Mouse (Mus musculus): Measurements from ENCODE around the gene Myo18a. TPM values are rescaled to one million over a fixed set of nuclear protein-coding genes. Genes with fewer than 3 reads are reported as not detected.

Myo18a gene
- 44.9 and 46.0 TPM in 2 replicates for polyA plus RNA-seq (2015; fragmentation: Nextera tagmentation; extraction: Ambion mirVana)

DNA sequence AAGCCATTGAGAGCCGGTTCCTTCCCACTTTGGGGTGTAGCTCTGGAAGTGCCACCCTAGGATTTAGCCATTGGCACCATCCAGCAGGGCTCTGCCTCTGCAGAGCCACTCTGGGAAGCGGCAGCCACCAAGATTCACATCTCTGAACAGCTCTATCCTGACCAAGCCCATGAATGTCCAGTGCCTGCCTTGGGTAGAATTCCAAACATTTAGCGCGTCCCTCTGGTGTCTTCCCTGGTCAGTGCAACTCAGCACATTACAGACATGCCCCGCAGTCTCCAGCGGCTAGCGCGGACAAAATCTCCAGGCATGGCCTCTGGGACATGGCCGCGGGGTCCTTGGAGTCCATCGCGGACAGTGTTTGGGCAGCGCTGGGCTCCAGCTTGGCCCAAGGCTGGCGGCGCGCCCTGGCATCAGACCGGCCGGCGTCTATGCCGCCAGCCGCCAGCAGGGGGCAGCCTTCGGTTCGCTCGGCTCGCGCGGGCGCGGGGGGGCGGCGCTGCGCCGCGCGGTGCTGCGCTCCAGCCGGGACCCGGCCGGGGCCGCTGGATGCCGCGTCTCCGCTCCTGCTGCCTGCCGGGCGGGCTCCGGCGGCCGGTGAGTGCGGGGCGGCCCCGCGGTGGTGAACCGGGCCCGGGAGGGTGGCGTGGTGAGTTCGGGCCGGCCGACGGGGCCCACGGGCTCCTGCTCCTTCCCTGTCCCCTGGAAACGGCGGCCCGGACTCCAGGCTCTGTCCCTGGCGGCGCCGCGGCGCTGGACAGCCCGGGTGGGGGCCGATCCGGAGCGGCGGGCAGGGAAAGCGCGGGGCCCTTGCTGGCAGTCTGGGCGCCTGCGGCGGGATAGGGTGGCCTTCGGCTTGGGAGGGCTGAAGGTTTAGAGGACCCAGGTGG, at the start of gene Myo18a:
Gene Myo18a (plus strand): TSS at position 464 of the 890 bp plus-strand sequence.
- H3K4me2 ChIP-seq (ENCODE audit: low read depth, low read length): peak within 1 kb of the TSS; percentile 74
- ATAC-seq (ENCODE audit: insufficient read depth, low FRiP score): peak; percentile 73
- H3K9me3 ChIP-seq (replicated peaks; ENCODE audit: control insufficient read depth, low read length): no peaks in the 10 kb centered on the region
- H3K4me3 ChIP-seq (replicated peaks; ENCODE audit: low read length): peak within 1 kb of the TSS; percentile 91
- 2% methylated on average over 69 of the region's 79 CpGs for WGBS
- peak within 1 kb of the TSS; percentile 90 for H3K27ac ChIP-seq (ENCODE audit: low read length)
- H3K4me1 ChIP-seq (ENCODE audit: control insufficient read depth, insufficient read depth, low read length): peaks cover 35% of the 10 kb centered on the region
- H3K36me3 ChIP-seq (ENCODE audit: control insufficient read depth, insufficient read depth, low read length): no peaks in the 10 kb centered on the region
- H3K27me3 ChIP-seq (ENCODE audit: control insufficient read depth, insufficient read depth, low read length): no peaks in the 10 kb centered on the region
- H3K9ac ChIP-seq (ENCODE audit: low read length): peak within 1 kb of the TSS; percentile 96

DNA sequence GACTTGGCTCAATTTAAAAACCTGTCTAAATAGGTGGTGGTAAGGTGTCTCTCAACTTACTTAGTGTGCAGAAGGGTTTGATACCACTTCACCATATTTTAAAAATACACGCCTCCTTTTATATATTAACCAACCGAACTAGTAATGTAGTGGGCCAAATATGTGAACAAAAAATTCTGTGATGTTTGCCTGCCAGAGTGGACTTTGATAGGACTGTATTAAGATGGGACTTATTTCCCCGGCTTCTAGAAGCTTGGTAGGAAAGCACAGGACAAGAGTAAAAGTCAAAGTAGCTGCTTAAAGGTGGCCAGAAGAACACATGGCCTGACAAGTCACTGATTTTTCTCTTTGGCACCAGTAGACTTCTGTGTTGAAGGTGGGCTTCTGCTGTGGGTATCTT, 49.3 kb upstream of the Myo18a start:
- 92% methylated on average over 3 of the region's 3 CpGs for WGBS
- Histone ChIP-seq H3K4me1 (ENCODE audit: control insufficient read depth, insufficient read depth, low read length) (no peaks in the 10 kb centered on the region), H3K27me3 (ENCODE audit: control insufficient read depth, insufficient read depth, low read length) (no peaks in the 10 kb centered on the region), H3K36me3 (ENCODE audit: control insufficient read depth, insufficient read depth, low read length) (no peaks in the 10 kb centered on the region), H3K9me3 (replicated peaks; ENCODE audit: control insufficient read depth, low read length) (no peaks in the 10 kb centered on the region), H3K9ac (ENCODE audit: low read length) (no peak overlapping the region), H3K4me2 (ENCODE audit: low read depth, low read length) (no peak overlapping the region), H3K27ac (ENCODE audit: low read length) (no peak overlapping the region), H3K4me3 (replicated peaks; ENCODE audit: low read length) (no peak overlapping the region)
- no peak for ATAC-seq (ENCODE audit: insufficient read depth, low FRiP score)

DNA sequence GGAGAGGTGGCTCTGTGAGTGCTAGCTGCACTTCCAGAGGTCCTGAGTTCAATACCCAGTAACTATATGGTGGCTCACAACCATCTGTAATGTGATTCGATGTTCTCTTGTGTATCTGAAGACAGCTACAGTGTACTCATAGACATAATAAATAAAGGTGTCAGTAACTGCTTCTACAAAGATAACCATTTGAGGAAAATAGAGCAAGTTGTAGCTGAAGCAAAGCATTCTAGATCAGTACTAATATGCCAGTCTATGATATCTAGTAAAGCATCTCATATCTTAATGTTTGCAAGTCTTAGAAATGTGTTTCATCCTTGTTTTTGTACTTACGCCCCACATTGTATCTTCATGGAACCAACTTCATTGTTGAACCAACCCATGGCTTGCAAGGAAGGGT, 44.0 kb upstream of the Myo18a start:
- ATAC-seq (ENCODE audit: insufficient read depth, low FRiP score): no peak
- Histone ChIP-seq H3K4me3 (replicated peaks; ENCODE audit: low read length) (no peak overlapping the region), H3K4me2 (ENCODE audit: low read depth, low read length) (no peak overlapping the region), H3K9me3 (replicated peaks; ENCODE audit: control insufficient read depth, low read length) (no peaks in the 10 kb centered on the region), H3K9ac (ENCODE audit: low read length) (no peak overlapping the region), H3K27ac (ENCODE audit: low read length) (no peak overlapping the region), H3K4me1 (ENCODE audit: control insufficient read depth, insufficient read depth, low read length) (no peaks in the 10 kb centered on the region), H3K27me3 (ENCODE audit: control insufficient read depth, insufficient read depth, low read length) (no peaks in the 10 kb centered on the region), H3K36me3 (ENCODE audit: control insufficient read depth, insufficient read depth, low read length) (no peaks in the 10 kb centered on the region)
- 94% methylated on average over 2 of the region's 2 CpGs for WGBS

DNA sequence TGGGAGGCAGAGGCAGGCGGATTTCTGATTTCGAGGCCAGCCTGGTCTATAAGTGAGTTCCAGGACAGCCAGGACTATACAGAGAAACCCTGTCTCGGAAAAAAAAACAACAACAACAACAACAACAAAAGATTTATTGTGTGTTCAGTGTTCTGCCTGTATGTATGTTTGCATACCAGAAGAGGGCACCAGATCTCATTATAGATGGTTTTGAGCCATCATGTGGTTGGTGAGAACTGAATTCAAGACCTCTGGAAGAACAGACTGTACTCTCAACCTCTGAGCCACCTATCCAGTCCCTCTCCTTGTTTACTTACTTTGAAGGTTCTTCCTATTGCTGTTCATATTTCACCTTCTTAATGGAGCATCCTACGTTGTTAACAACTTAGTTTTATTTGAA, 41.7 kb upstream of the Myo18a start:
- WGBS: 85% methylated on average over 4 of the region's 4 CpGs
- no peak overlapping the region for H3K9ac ChIP-seq (ENCODE audit: low read length)
- H3K4me1 ChIP-seq (ENCODE audit: control insufficient read depth, insufficient read depth, low read length): no peaks in the 10 kb centered on the region
- no peaks in the 10 kb centered on the region for H3K27me3 ChIP-seq (ENCODE audit: control insufficient read depth, insufficient read depth, low read length)
- H3K27ac ChIP-seq (ENCODE audit: low read length): no peak overlapping the region
- H3K36me3 ChIP-seq (ENCODE audit: control insufficient read depth, insufficient read depth, low read length): no peaks in the 10 kb centered on the region
- no peak overlapping the region for H3K4me2 ChIP-seq (ENCODE audit: low read depth, low read length)
- no peaks in the 10 kb centered on the region for H3K9me3 ChIP-seq (replicated peaks; ENCODE audit: control insufficient read depth, low read length)
- no peak overlapping the region for H3K4me3 ChIP-seq (replicated peaks; ENCODE audit: low read length)
- ATAC-seq (ENCODE audit: insufficient read depth, low FRiP score): no peak

DNA sequence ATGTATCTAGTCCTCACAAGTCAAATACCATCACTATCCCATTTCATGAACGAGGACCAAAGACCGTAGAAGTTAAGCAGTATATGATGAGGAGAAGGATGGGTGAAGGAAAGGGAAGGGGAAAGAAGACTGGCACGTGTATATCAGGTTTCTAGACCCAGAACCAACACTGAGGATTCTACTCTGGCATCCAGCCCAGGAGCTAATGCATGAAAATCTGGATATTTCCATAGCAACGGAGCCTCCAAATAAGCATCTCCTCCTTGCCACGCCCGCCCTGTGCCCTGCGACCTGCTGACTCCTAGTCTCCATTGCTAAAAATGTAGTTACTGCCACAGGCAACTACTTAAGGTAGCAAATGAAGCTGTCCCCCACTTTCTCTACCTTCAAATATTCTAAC, 38.3 kb upstream of the Myo18a start:
- no peak overlapping the region for H3K4me3 ChIP-seq (replicated peaks; ENCODE audit: low read length)

GRCm38 (mm10) chr11:77725183-77725582, 37.9 kb upstream of the Myo18a start, which contains the start of gene Cryba1:
TSS of gene Cryba1 (minus strand) at chr11:77725283.
- H3K9me3 ChIP-seq (replicated peaks; ENCODE audit: control insufficient read depth, low read length): no peaks in the 10 kb centered on the region
- no peaks in the 10 kb centered on the region for H3K36me3 ChIP-seq (ENCODE audit: control insufficient read depth, insufficient read depth, low read length)
- H3K4me2 ChIP-seq (ENCODE audit: low read depth, low read length): no peak within 1 kb of the TSS
- H3K9ac ChIP-seq (ENCODE audit: low read length): no peak within 1 kb of the TSS
- no peak for ATAC-seq (ENCODE audit: insufficient read depth, low FRiP score)
- WGBS: 64% methylated on average over 7 of the region's 7 CpGs
- no peaks in the 10 kb centered on the region for H3K27me3 ChIP-seq (ENCODE audit: control insufficient read depth, insufficient read depth, low read length)
- H3K27ac ChIP-seq (ENCODE audit: low read length): no peak within 1 kb of the TSS
- H3K4me3 ChIP-seq (replicated peaks; ENCODE audit: low read length): no peak within 1 kb of the TSS
- H3K4me1 ChIP-seq (ENCODE audit: control insufficient read depth, insufficient read depth, low read length): no peaks in the 10 kb centered on the region

More for the DNA sequence above, 38.3 kb upstream of the Myo18a start:
- 77% methylated on average over 7 of the region's 7 CpGs for WGBS
- H3K9me3 ChIP-seq (replicated peaks; ENCODE audit: control insufficient read depth, low read length): no peaks in the 10 kb centered on the region
- H3K4me2 ChIP-seq (ENCODE audit: low read depth, low read length): no peak overlapping the region
- no peak for ATAC-seq (ENCODE audit: insufficient read depth, low FRiP score)
- H3K27me3 ChIP-seq (ENCODE audit: control insufficient read depth, insufficient read depth, low read length): no peaks in the 10 kb centered on the region
- H3K4me1 ChIP-seq (ENCODE audit: control insufficient read depth, insufficient read depth, low read length): no peaks in the 10 kb centered on the region
- no peak overlapping the region for H3K9ac ChIP-seq (ENCODE audit: low read length)
- no peak overlapping the region for H3K27ac ChIP-seq (ENCODE audit: low read length)
- no peaks in the 10 kb centered on the region for H3K36me3 ChIP-seq (ENCODE audit: control insufficient read depth, insufficient read depth, low read length)

DNA sequence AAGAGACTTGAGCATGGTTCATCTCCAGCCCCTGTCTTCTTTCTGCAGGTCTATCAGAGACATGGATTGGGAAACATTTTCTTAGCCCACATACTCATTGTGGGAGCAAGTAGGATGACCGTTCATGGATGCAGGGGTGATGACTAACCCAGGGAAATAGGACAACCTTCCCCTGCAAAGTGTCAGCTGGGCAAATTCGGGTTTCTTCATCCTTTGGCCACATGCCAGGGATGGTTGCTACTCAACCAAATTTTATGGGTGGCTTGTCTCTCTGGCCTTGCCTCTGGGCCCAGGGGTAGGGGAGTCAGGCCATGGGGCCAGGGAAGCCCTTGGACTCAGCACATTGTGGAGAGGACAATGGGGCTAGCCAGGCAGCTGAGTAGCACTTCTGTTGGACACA, 34.5 kb upstream of the Myo18a start:
- H3K36me3 ChIP-seq (ENCODE audit: control insufficient read depth, insufficient read depth, low read length): no peaks in the 10 kb centered on the region
- no peaks in the 10 kb centered on the region for H3K27me3 ChIP-seq (ENCODE audit: control insufficient read depth, insufficient read depth, low read length)
- H3K4me1 ChIP-seq (ENCODE audit: control insufficient read depth, insufficient read depth, low read length): no peaks in the 10 kb centered on the region
- H3K9ac ChIP-seq (ENCODE audit: low read length): no peak overlapping the region
- no peak overlapping the region for H3K27ac ChIP-seq (ENCODE audit: low read length)
- 59% methylated on average over 2 of the region's 2 CpGs for WGBS
- H3K4me2 ChIP-seq (ENCODE audit: low read depth, low read length): no peak overlapping the region
- H3K9me3 ChIP-seq (replicated peaks; ENCODE audit: control insufficient read depth, low read length): no peaks in the 10 kb centered on the region
- H3K4me3 ChIP-seq (replicated peaks; ENCODE audit: low read length): no peak overlapping the region
- no peak for ATAC-seq (ENCODE audit: insufficient read depth, low FRiP score)

DNA sequence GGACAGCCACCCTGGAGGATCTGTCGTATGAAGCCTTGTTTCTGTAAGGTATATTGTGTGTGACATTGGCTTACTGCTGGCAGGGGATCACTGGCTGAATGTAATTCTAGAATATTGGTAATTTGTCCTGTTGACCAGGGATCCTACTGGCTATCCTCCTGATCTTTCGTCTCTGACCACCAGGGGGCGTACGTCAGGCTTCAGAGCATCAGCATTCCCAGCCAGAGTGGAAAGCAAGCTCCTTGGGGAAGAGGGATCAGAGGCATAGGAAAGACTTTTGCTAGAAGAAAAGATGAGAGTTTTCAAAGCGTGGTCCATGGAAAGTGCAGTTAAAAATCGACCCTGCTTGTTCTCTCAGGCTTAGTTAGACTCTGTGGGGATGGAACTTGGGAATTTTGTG, 25.8 kb upstream of the Myo18a start:
- no peak overlapping the region for H3K27ac ChIP-seq (ENCODE audit: low read length)
- no peak for ATAC-seq (ENCODE audit: insufficient read depth, low FRiP score)
- no peaks in the 10 kb centered on the region for H3K9me3 ChIP-seq (replicated peaks; ENCODE audit: control insufficient read depth, low read length)
- whole genome bisulfite sequencing: under 1% methylated on average over 6 of the region's 6 CpGs
- no peaks in the 10 kb centered on the region for H3K36me3 ChIP-seq (ENCODE audit: control insufficient read depth, insufficient read depth, low read length)
- no peaks in the 10 kb centered on the region for H3K27me3 ChIP-seq (ENCODE audit: control insufficient read depth, insufficient read depth, low read length)
- H3K4me1 ChIP-seq (ENCODE audit: control insufficient read depth, insufficient read depth, low read length): no peaks in the 10 kb centered on the region
- no peak overlapping the region for H3K4me2 ChIP-seq (ENCODE audit: low read depth, low read length)
- H3K9ac ChIP-seq (ENCODE audit: low read length): no peak overlapping the region
- no peak overlapping the region for H3K4me3 ChIP-seq (replicated peaks; ENCODE audit: low read length)

DNA sequence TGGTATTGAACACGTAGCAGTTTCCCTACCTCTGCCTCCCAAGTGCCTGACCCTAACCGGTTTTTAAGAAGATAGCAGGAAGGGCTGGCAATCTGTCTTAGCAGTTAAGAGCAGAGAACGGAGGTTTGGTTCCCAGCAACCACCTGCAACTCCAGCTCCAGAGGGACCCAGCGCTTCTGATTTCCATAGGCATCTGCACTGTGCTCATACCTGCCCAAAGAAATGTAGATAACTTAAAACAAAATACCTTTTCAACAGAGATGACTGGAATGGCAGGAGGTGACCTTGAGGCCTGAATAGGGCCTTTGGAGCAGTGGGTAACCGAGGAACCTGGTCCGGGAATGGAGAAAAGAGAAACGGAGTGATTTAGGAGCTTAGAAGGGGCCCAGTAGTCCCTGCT, 24.5 kb upstream of the Myo18a start:
- H3K4me3 ChIP-seq (replicated peaks; ENCODE audit: low read length): no peak overlapping the region
- no peak overlapping the region for H3K4me2 ChIP-seq (ENCODE audit: low read depth, low read length)
- H3K9me3 ChIP-seq (replicated peaks; ENCODE audit: control insufficient read depth, low read length): no peaks in the 10 kb centered on the region
- no peaks in the 10 kb centered on the region for H3K4me1 ChIP-seq (ENCODE audit: control insufficient read depth, insufficient read depth, low read length)
- H3K36me3 ChIP-seq (ENCODE audit: control insufficient read depth, insufficient read depth, low read length): no peaks in the 10 kb centered on the region
- ATAC-seq (ENCODE audit: insufficient read depth, low FRiP score): no peak
- no peaks in the 10 kb centered on the region for H3K27me3 ChIP-seq (ENCODE audit: control insufficient read depth, insufficient read depth, low read length)
- no peak overlapping the region for H3K9ac ChIP-seq (ENCODE audit: low read length)
- H3K27ac ChIP-seq (ENCODE audit: low read length): no peak overlapping the region
- 44% methylated on average over 7 of the region's 7 CpGs for WGBS
